Mouse (Mus musculus): Measurements from ENCODE around the gene Sh3yl1. TPM values are rescaled to one million over a fixed set of nuclear protein-coding genes. Genes with fewer than 3 reads are reported as not detected.
A peak's percentile ranks its signal among the peaks of the same experiment; 100 is the strongest.

Sh3yl1 gene
- polyA plus RNA-seq, 1 experiment from 2014 or later, result 45.1 TPM

- H3K9ac ChIP-seq, result no peak overlapping the region
- peaks cover 26% of the 10 kb centered on the region for H3K4me1 ChIP-seq (replicated peaks)
- no peak overlapping the region for H3K27ac ChIP-seq (replicated peaks)
- no peak for ATAC-seq (ENCODE audit: low read depth)
- H3K4me3 ChIP-seq, result no peak overlapping the region
- H3K27me3 ChIP-seq, result no peaks in the 10 kb centered on the region
- H3K36me3 ChIP-seq, result peaks cover 11% of the 10 kb centered on the region
- WGBS, result 91% methylated on average over 1 of the region's 1 CpGs
- H3K9me3 ChIP-seq, result no peaks in the 10 kb centered on the region
- H3K4me2 ChIP-seq, result no peak overlapping the region
Observed at GRCm38 (mm10) chr12:30908658-30909057, 2.8 kb upstream of the Sh3yl1 start.

GRCm38 (mm10) chr12:30909881-30910280, 1.6 kb upstream of the Sh3yl1 start:
- ATAC-seq (ENCODE audit: low read depth), result no peak
- Histone ChIP-seq H3K9ac (no peak overlapping the region), H3K27ac (replicated peaks) (no peak overlapping the region), H3K27me3 (no peaks in the 10 kb centered on the region), H3K4me1 (replicated peaks) (peaks cover 27% of the 10 kb centered on the region), H3K9me3 (no peaks in the 10 kb centered on the region), H3K36me3 (peaks cover 3% of the 10 kb centered on the region; the same call in 1 of the 2 replicates), H3K4me2 (no peak overlapping the region), H3K4me3 (no peak overlapping the region)
- 88% methylated on average over 2 of the region's 2 CpGs for WGBS

GRCm38 (mm10) chr12:30910860-30911259, 608 bp upstream of the Sh3yl1 start:
- H3K27ac ChIP-seq (replicated peaks), result peak overlapping the region; percentile 54; the same call in 1 of the 2 replicates
- no peaks in the 10 kb centered on the region for H3K9me3 ChIP-seq
- H3K9ac ChIP-seq, result peak overlapping the region; percentile 93
- no peaks in the 10 kb centered on the region for H3K27me3 ChIP-seq
- no peaks in the 10 kb centered on the region for H3K36me3 ChIP-seq
- peak overlapping the region; percentile 76 for H3K4me3 ChIP-seq
- ATAC-seq (ENCODE audit: low read depth), result 0 out of 2 replicates have a peak, but pooled peaks have one; percentile 12
- H3K4me2 ChIP-seq, result peak overlapping the region; percentile 80
- WGBS, result 19% methylated on average over 8 of the region's 8 CpGs
- H3K4me1 ChIP-seq (replicated peaks), result peaks cover 27% of the 10 kb centered on the region

- H3K4me1 ChIP-seq (replicated peaks), result peaks cover 27% of the 10 kb centered on the region
- peak overlapping the region; percentile 93 for H3K9ac ChIP-seq
- H3K9me3 ChIP-seq, result no peaks in the 10 kb centered on the region
- peak overlapping the region; percentile 80 for H3K4me2 ChIP-seq
- no peaks in the 10 kb centered on the region for H3K36me3 ChIP-seq
- WGBS, result 0% methylated on average over 19 of the region's 19 CpGs
- peak overlapping the region; percentile 30 for H3K27ac ChIP-seq (replicated peaks)
- ATAC-seq (ENCODE audit: low read depth), result peak; percentile 83
- H3K27me3 ChIP-seq, result no peaks in the 10 kb centered on the region
- peak overlapping the region; percentile 76 for H3K4me3 ChIP-seq
Observed at GRCm38 (mm10) chr12:30912048-30912381, 547 bp downstream of the Sh3yl1 start.

- WGBS, result 59% methylated on average over 3 of the region's 3 CpGs
- H3K27ac ChIP-seq (replicated peaks), result no peak overlapping the region
- ATAC-seq (ENCODE audit: low read depth), result no peak
- H3K4me2 ChIP-seq, result peak overlapping the region; percentile 80
- no peaks in the 10 kb centered on the region for H3K36me3 ChIP-seq
- H3K27me3 ChIP-seq, result no peaks in the 10 kb centered on the region
- peak overlapping the region; percentile 76 for H3K4me3 ChIP-seq
- peaks cover 27% of the 10 kb centered on the region for H3K4me1 ChIP-seq (replicated peaks)
- peak overlapping the region; percentile 18; the same call in 1 of the 2 replicates for H3K9ac ChIP-seq
- no peaks in the 10 kb centered on the region for H3K9me3 ChIP-seq
Observed at GRCm38 (mm10) chr12:30912840-30913239, 1.4 kb downstream of the Sh3yl1 start.

GRCm38 (mm10) chr12:30922401-30922800, 10.9 kb downstream of the Sh3yl1 start:
- no peak overlapping the region for H3K4me3 ChIP-seq
- H3K4me1 ChIP-seq (replicated peaks), result no peaks in the 10 kb centered on the region
- WGBS, result 90% methylated on average over 3 of the region's 3 CpGs
- H3K9me3 ChIP-seq, result no peaks in the 10 kb centered on the region
- peaks cover 29% of the 10 kb centered on the region for H3K36me3 ChIP-seq
- no peaks in the 10 kb centered on the region for H3K27me3 ChIP-seq
- no peak overlapping the region for H3K27ac ChIP-seq (replicated peaks)
- H3K9ac ChIP-seq, result no peak overlapping the region
- no peak for ATAC-seq (ENCODE audit: low read depth)
- no peak overlapping the region for H3K4me2 ChIP-seq

- Histone ChIP-seq H3K36me3 (peaks cover 31% of the 10 kb centered on the region; the same call in 1 of the 2 replicates), H3K9me3 (no peaks in the 10 kb centered on the region), H3K4me1 (replicated peaks) (no peaks in the 10 kb centered on the region), H3K4me2 (no peak overlapping the region), H3K4me3 (no peak overlapping the region), H3K9ac (no peak overlapping the region), H3K27ac (replicated peaks) (no peak overlapping the region), H3K27me3 (no peaks in the 10 kb centered on the region)
- ATAC-seq (ENCODE audit: low read depth), result no peak
- WGBS, result 87% methylated on average over 6 of the region's 6 CpGs
Observed at GRCm38 (mm10) chr12:30928182-30928581, 16.7 kb downstream of the Sh3yl1 start.

- no peak overlapping the region for H3K27ac ChIP-seq (replicated peaks)
- H3K36me3 ChIP-seq, result 0 out of 2 replicates have a peak, but pooled peaks cover 4% of the 10 kb centered on the region
- H3K4me1 ChIP-seq (replicated peaks), result no peaks in the 10 kb centered on the region
- ATAC-seq (ENCODE audit: low read depth), result no peak
- 85% methylated on average over 2 of the region's 2 CpGs for WGBS
- no peak overlapping the region for H3K4me2 ChIP-seq
- no peaks in the 10 kb centered on the region for H3K27me3 ChIP-seq
- no peaks in the 10 kb centered on the region for H3K9me3 ChIP-seq
- H3K4me3 ChIP-seq, result no peak overlapping the region
- no peak overlapping the region for H3K9ac ChIP-seq
Observed at GRCm38 (mm10) chr12:30933299-30933698, 21.8 kb downstream of the Sh3yl1 start.

- WGBS, result 71% methylated on average over 2 of the region's 2 CpGs
- H3K9ac ChIP-seq, result no peak overlapping the region
- no peak overlapping the region for H3K27ac ChIP-seq (replicated peaks)
- peaks cover 29% of the 10 kb centered on the region for H3K36me3 ChIP-seq
- no peak overlapping the region for H3K4me2 ChIP-seq
- no peaks in the 10 kb centered on the region for H3K9me3 ChIP-seq
- no peak overlapping the region for H3K4me3 ChIP-seq
- H3K4me1 ChIP-seq (replicated peaks), result no peaks in the 10 kb centered on the region
- ATAC-seq (ENCODE audit: low read depth), result no peak
- no peaks in the 10 kb centered on the region for H3K27me3 ChIP-seq
Observed at GRCm38 (mm10) chr12:30936899-30937298, 25.4 kb downstream of the Sh3yl1 start.

- Histone ChIP-seq H3K27me3 (no peaks in the 10 kb centered on the region), H3K27ac (replicated peaks) (no peak overlapping the region), H3K9me3 (no peaks in the 10 kb centered on the region), H3K36me3 (peaks cover 56% of the 10 kb centered on the region), H3K4me2 (no peak overlapping the region), H3K4me3 (no peak overlapping the region), H3K9ac (no peak overlapping the region), H3K4me1 (replicated peaks) (no peaks in the 10 kb centered on the region)
- 84% methylated on average over 14 of the region's 14 CpGs for WGBS
- no peak for ATAC-seq (ENCODE audit: low read depth)
Observed at GRCm38 (mm10) chr12:30943057-30943986, 31.9 kb downstream of the Sh3yl1 start.

GRCm38 (mm10) chr12:30944197-30944596, 32.7 kb downstream of the Sh3yl1 start:
- no peaks in the 10 kb centered on the region for H3K27me3 ChIP-seq
- no peak overlapping the region for H3K9ac ChIP-seq
- H3K27ac ChIP-seq (replicated peaks), result no peak overlapping the region
- H3K9me3 ChIP-seq, result no peaks in the 10 kb centered on the region
- 32% methylated on average over 3 of the region's 3 CpGs for WGBS
- H3K4me3 ChIP-seq, result no peak overlapping the region
- no peak overlapping the region for H3K4me2 ChIP-seq
- H3K4me1 ChIP-seq (replicated peaks), result no peaks in the 10 kb centered on the region
- peaks cover 50% of the 10 kb centered on the region for H3K36me3 ChIP-seq
- no peak for ATAC-seq (ENCODE audit: low read depth)

GRCm38 (mm10) chr12:30970700-30971099, 59.2 kb downstream of the Sh3yl1 start:
- Histone ChIP-seq H3K9ac (no peak overlapping the region), H3K27ac (replicated peaks) (no peak overlapping the region), H3K27me3 (no peaks in the 10 kb centered on the region), H3K4me3 (no peak overlapping the region), H3K4me1 (replicated peaks) (no peaks in the 10 kb centered on the region), H3K4me2 (no peak overlapping the region), H3K36me3 (no peaks in the 10 kb centered on the region), H3K9me3 (no peaks in the 10 kb centered on the region)
- 78% methylated on average over 2 of the region's 2 CpGs for WGBS
- ATAC-seq (ENCODE audit: low read depth), result no peak

Data from neural tube, embryonic 13.5 days (tissue).